Mouse (Mus musculus) small intestine, adult 2 months (tissue): Measurements from ENCODE around the gene Fam181b. TPM values are rescaled to one million over a fixed set of nuclear protein-coding genes. Genes with fewer than 3 reads are reported as not detected.

Experiments
- H3K27ac ChIP-seq: fragments of 200-500 bp; 2 replicates; pipeline ENCODE4 v1.5.1; 2012; ENCODE audit warnings: low read depth, low read length, control low read depth, inconsistent platforms; ENCODE audit not compliant: insufficient read depth
- H3K27me3 ChIP-seq: fragments of 200-500 bp; 2 replicates; pipeline ENCODE4 v1.6.1; 2012; ENCODE audit warnings: mild to moderate bottlenecking, moderate library complexity, low read length, inconsistent platforms; ENCODE audit not compliant: control insufficient read depth, insufficient read depth
- H3K36me3 ChIP-seq: fragments of 200-500 bp; 2 replicates; pipeline ENCODE4 v1.6.1; 2012; ENCODE audit warnings: mild to moderate bottlenecking, low read length, control low read depth, inconsistent platforms; ENCODE audit not compliant: control insufficient read depth, insufficient read depth
- H3K4me1 ChIP-seq: fragments of 200-500 bp; 2 replicates; pipeline ENCODE4 v1.6.1; 2012; ENCODE audit warnings: low read length, inconsistent platforms, mixed read lengths; ENCODE audit not compliant: control insufficient read depth, insufficient read depth, insufficient read length
- H3K4me3 ChIP-seq: fragments of 200-500 bp; 2 replicates; pipeline ENCODE4 v1.5.1; 2012; ENCODE audit warnings: low read depth, mild to moderate bottlenecking, control low read depth, inconsistent platforms, low read length, moderate library complexity
- CTCF ChIP-seq: fragments of 200-500 bp; IDR thresholded peaks from 2 replicates; pipeline ENCODE4 v1.5.1; 2012; ENCODE audit warnings: low read depth, mild to moderate bottlenecking, control low read depth, inconsistent platforms, low read length, moderate library complexity, mixed read lengths; ENCODE audit not compliant: insufficient replicate concordance, insufficient read length; ENCODE audit errors: extremely low read depth
- POLR2A ChIP-seq: fragments of 200-500 bp; IDR thresholded peaks from 2 replicates; pipeline ENCODE4 v1.6.1; 2012; ENCODE audit warnings: low read depth, mild to moderate bottlenecking, control low read depth, inconsistent platforms, low read length, moderate library complexity
- WGBS: fragments of 180-500 bp; shearing (Covaris S2); methylation state at CpG from one replicate; pipeline ENCODE4 v1.1.7; 2018; 5-methylcytosine and 5-hydroxymethylcytosine counted together
- polyA plus RNA-seq: library from polyadenylated mRNA; depleted of rRNA; stranded (reverse); fragments of >200 nt; gene quantifications from 2 replicates; pipeline ENCODE4 v1.2.3, GENCODE M21; 2012; rRNA removed

The Fam181b gene
- polyA plus RNA-seq, 1 experiment, result 0.18 TPM

GRCm38 (mm10) chr7:93095511-93095910 lies 15.8 kb downstream of the Fam181b start:
- no peak for TF ChIP-seq CTCF
- TF ChIP-seq POLR2A, result no peak
- no peaks in the 10 kb centered on the region for H3K27me3 ChIP-seq
- H3K36me3 ChIP-seq, result no peaks in the 10 kb centered on the region
- H3K27ac ChIP-seq, result no peak overlapping the region
- WGBS, result 10% methylated on average over 8 of the region's 8 CpGs
- no peak overlapping the region for H3K4me3 ChIP-seq
- no peaks in the 10 kb centered on the region for H3K4me1 ChIP-seq

- TF ChIP-seq CTCF (no peak), POLR2A (no peak)
- WGBS, result 81% methylated on average over 2 of the region's 2 CpGs
- no peaks in the 10 kb centered on the region for H3K4me1 ChIP-seq
- no peaks in the 10 kb centered on the region for H3K36me3 ChIP-seq
- no peaks in the 10 kb centered on the region for H3K27me3 ChIP-seq
- H3K27ac ChIP-seq, result no peak overlapping the region
- H3K4me3 ChIP-seq, result no peak overlapping the region
Observed at GRCm38 (mm10) chr7:93104776-93105340, 25.2 kb downstream of the Fam181b start.

- no peaks in the 10 kb centered on the region for H3K4me1 ChIP-seq
- no peak for TF ChIP-seq CTCF
- TF ChIP-seq POLR2A, result no peak
- H3K27ac ChIP-seq, result no peak overlapping the region
- WGBS, result 81% methylated on average over 2 of the region's 2 CpGs
- no peaks in the 10 kb centered on the region for H3K36me3 ChIP-seq
- H3K4me3 ChIP-seq, result no peak overlapping the region
- no peaks in the 10 kb centered on the region for H3K27me3 ChIP-seq
Observed at GRCm38 (mm10) chr7:93110370-93110965, 30.8 kb downstream of the Fam181b start.

GRCm38 (mm10) chr7:93111056-93111455 lies 31.4 kb downstream of the Fam181b start:
- Histone ChIP-seq H3K36me3 (no peaks in the 10 kb centered on the region), H3K27me3 (no peaks in the 10 kb centered on the region), H3K4me3 (no peak overlapping the region), H3K4me1 (no peaks in the 10 kb centered on the region), H3K27ac (no peak overlapping the region)
- TF ChIP-seq CTCF (no peak), POLR2A (no peak)
- WGBS, result 86% methylated on average over 6 of the region's 6 CpGs

GRCm38 (mm10) chr7:93117561-93117960 lies 37.9 kb downstream of the Fam181b start:
- Histone ChIP-seq H3K4me1 (no peaks in the 10 kb centered on the region), H3K27me3 (no peaks in the 10 kb centered on the region), H3K36me3 (no peaks in the 10 kb centered on the region), H3K4me3 (no peak overlapping the region), H3K27ac (no peak overlapping the region)
- TF ChIP-seq CTCF (no peak), POLR2A (no peak)
- 51% methylated on average over 1 of the region's 1 CpGs for WGBS

GRCm38 (mm10) chr7:93123936-93124335 lies 44.3 kb downstream of the Fam181b start:
- Histone ChIP-seq H3K36me3 (no peaks in the 10 kb centered on the region), H3K4me1 (no peaks in the 10 kb centered on the region), H3K27ac (no peak overlapping the region), H3K27me3 (no peaks in the 10 kb centered on the region), H3K4me3 (no peak overlapping the region)
- 63% methylated on average over 1 of the region's 1 CpGs for WGBS
- no peak for TF ChIP-seq CTCF
- TF ChIP-seq POLR2A, result no peak

Other genes starting within 250 kb of the Fam181b start
- 0.03 TPM in 1 of 2 replicates, not detected in the other for gene Ddias, start 205.6 kb upstream of the Fam181b start, polyA plus RNA-seq
- gene Prcp, start 205.4 kb upstream of the Fam181b start, polyA plus RNA-seq, result 3.5 and 9.1 TPM in 2 replicates